Mouse (Mus musculus) neural tube, embryonic 11.5 days (tissue): ENCODE measurements at regions not wholly inside any gene's neighbourhood (a gene's known extent, or its start where the extent isn't known, plus 50 kb on each side); places are given as distances from the start of the nearest gene placed in this dataset.

Experiments
- ATAC-seq: fragments of 200-750 bp; cut with Nextera tagmentation; 2 replicates; pipeline ENCODE4 v1.8.0; 2017; ENCODE audit warnings: moderate number of reproducible peaks, mild to moderate bottlenecking, moderate TSS enrichment, moderate library complexity; ENCODE audit not compliant: insufficient read depth, low FRiP score, low TSS enrichment
- DNase-seq: peaks from one replicate; pipeline ENCODE4 v3.0.0-alpha.2; 2015; ENCODE audit warnings: low spot score
- H3K27ac ChIP-seq: fragments of 300-500 bp; sonication (generic); 2 replicates; pipeline ENCODE4 v1.5.1; 2014; ENCODE audit warnings: low read depth, mild to moderate bottlenecking, low read length
- H3K27me3 ChIP-seq: fragments of 300-500 bp; sonication (generic); 2 replicates; pipeline ENCODE4 v1.6.1; 2014; ENCODE audit warnings: mild to moderate bottlenecking, low read length, mixed read lengths; ENCODE audit not compliant: control insufficient read depth, insufficient read depth
- H3K36me3 ChIP-seq: fragments of 300-500 bp; sonication (generic); 2 replicates; pipeline ENCODE4 v1.6.1; 2014; ENCODE audit warnings: mild to moderate bottlenecking, low read length, moderate library complexity, mixed read lengths; ENCODE audit not compliant: control insufficient read depth, insufficient read depth
- H3K4me1 ChIP-seq: fragments of 300-500 bp; sonication (generic); 2 replicates; pipeline ENCODE4 v1.6.1; 2014; ENCODE audit warnings: low read length, mixed read lengths; ENCODE audit not compliant: control insufficient read depth, insufficient read depth
- H3K4me2 ChIP-seq: fragments of 300-500 bp; sonication (generic); 2 replicates; pipeline ENCODE4 v1.6.1; 2014; ENCODE audit warnings: low read depth, mild to moderate bottlenecking, moderate library complexity
- H3K4me3 ChIP-seq: fragments of 300-500 bp; sonication (generic); 2 replicates; pipeline ENCODE4 v1.5.1; 2014; ENCODE audit warnings: low read depth, low read length
- H3K9ac ChIP-seq: fragments of 300-500 bp; sonication (generic); 2 replicates; pipeline ENCODE4 v1.6.1; 2014; ENCODE audit warnings: mild to moderate bottlenecking, low read length
- H3K9me3 ChIP-seq: fragments of 300-500 bp; sonication (generic); 2 replicates; pipeline ENCODE4 v1.6.1; 2016; ENCODE audit warnings: low read length; ENCODE audit not compliant: control insufficient read depth
- WGBS: fragments of 180-500 bp; shearing (Covaris S2); extraction: QIAGEN DNeasy Blood & Tissue Kit; methylation state at CpG from one replicate; pipeline ENCODE4 v1.1.7; 2014; 5-methylcytosine and 5-hydroxymethylcytosine counted together

- no peak for ATAC-seq
- WGBS, result 86% methylated on average over 2 of the region's 2 CpGs
- no peak for DNase-seq
- H3K27me3 ChIP-seq, result no peaks in the 10 kb centered on the region
- no peak overlapping the region for H3K9ac ChIP-seq
- no peaks in the 10 kb centered on the region for H3K4me1 ChIP-seq
- H3K9me3 ChIP-seq, result no peaks in the 10 kb centered on the region
- H3K36me3 ChIP-seq, result no peaks in the 10 kb centered on the region
- no peak overlapping the region for H3K27ac ChIP-seq
- no peak overlapping the region for H3K4me3 ChIP-seq
- no peak overlapping the region for H3K4me2 ChIP-seq
Measured at GRCm38 (mm10) chr12:28342735-28343134, 209.5 kb downstream of the Dcdc2c start.

- no peak for DNase-seq
- Histone ChIP-seq H3K4me3 (no peak overlapping the region), H3K9ac (no peak overlapping the region), H3K27ac (no peak overlapping the region), H3K9me3 (no peaks in the 10 kb centered on the region), H3K4me1 (no peaks in the 10 kb centered on the region), H3K27me3 (no peaks in the 10 kb centered on the region), H3K4me2 (no peak overlapping the region), H3K36me3 (no peaks in the 10 kb centered on the region)
- no peak for ATAC-seq
- WGBS, result 42% methylated on average over 5 of the region's 5 CpGs
Measured at GRCm38 (mm10) chr12:28332591-28332990, 219.6 kb downstream of the Dcdc2c start.

- WGBS, result 69% methylated on average over 2 of the region's 2 CpGs
- H3K4me3 ChIP-seq, result no peak overlapping the region
- DNase-seq (no peak), ATAC-seq (no peak)
- H3K4me2 ChIP-seq, result no peak overlapping the region
- H3K27me3 ChIP-seq, result no peaks in the 10 kb centered on the region
- no peaks in the 10 kb centered on the region for H3K9me3 ChIP-seq
- H3K4me1 ChIP-seq, result no peaks in the 10 kb centered on the region
- no peaks in the 10 kb centered on the region for H3K36me3 ChIP-seq
- H3K9ac ChIP-seq, result no peak overlapping the region
- H3K27ac ChIP-seq, result no peak overlapping the region
Measured at GRCm38 (mm10) chr12:28331843-28332242, 220.4 kb downstream of the Dcdc2c start.

- Histone ChIP-seq H3K27me3 (no peaks in the 10 kb centered on the region), H3K4me1 (no peaks in the 10 kb centered on the region), H3K36me3 (no peaks in the 10 kb centered on the region), H3K27ac (no peak overlapping the region), H3K9me3 (no peaks in the 10 kb centered on the region), H3K4me2 (no peak overlapping the region), H3K9ac (no peak overlapping the region), H3K4me3 (no peak overlapping the region)
- DNase-seq (no peak), ATAC-seq (no peak)
- 76% methylated on average over 2 of the region's 2 CpGs for WGBS
Measured at GRCm38 (mm10) chr12:28323659-28324058, 228.5 kb downstream of the Dcdc2c start.

GRCm38 (mm10) chr12:28309226-28309625, 243.0 kb downstream of the Dcdc2c start:
- no peak for DNase-seq
- Histone ChIP-seq H3K27ac (no peak overlapping the region), H3K9me3 (no peaks in the 10 kb centered on the region), H3K36me3 (no peaks in the 10 kb centered on the region), H3K4me3 (no peak overlapping the region), H3K27me3 (no peaks in the 10 kb centered on the region), H3K4me2 (no peak overlapping the region), H3K9ac (no peak overlapping the region), H3K4me1 (no peaks in the 10 kb centered on the region)
- WGBS, result 80% methylated on average over 5 of the region's 5 CpGs
- ATAC-seq, result no peak

- H3K27ac ChIP-seq, result no peak overlapping the region
- H3K4me1 ChIP-seq, result no peaks in the 10 kb centered on the region
- no peak overlapping the region for H3K4me2 ChIP-seq
- H3K36me3 ChIP-seq, result no peaks in the 10 kb centered on the region
- H3K27me3 ChIP-seq, result no peaks in the 10 kb centered on the region
- H3K4me3 ChIP-seq, result no peak overlapping the region
- WGBS, result 59% methylated on average over 2 of the region's 2 CpGs
- H3K9me3 ChIP-seq, result no peaks in the 10 kb centered on the region
- H3K9ac ChIP-seq, result no peak overlapping the region
- ATAC-seq (no peak), DNase-seq (no peak)
Measured at GRCm38 (mm10) chr12:28302038-28302581, 250.1 kb downstream of the Dcdc2c start.

- H3K4me1 ChIP-seq, result no peaks in the 10 kb centered on the region
- WGBS, result 84% methylated on average over 5 of the region's 5 CpGs
- H3K4me3 ChIP-seq, result no peak overlapping the region
- no peaks in the 10 kb centered on the region for H3K9me3 ChIP-seq
- DNase-seq (no peak), ATAC-seq (no peak)
- H3K36me3 ChIP-seq, result no peaks in the 10 kb centered on the region
- H3K9ac ChIP-seq, result no peak overlapping the region
- H3K27me3 ChIP-seq, result no peaks in the 10 kb centered on the region
- H3K4me2 ChIP-seq, result no peak overlapping the region
- no peak overlapping the region for H3K27ac ChIP-seq
Measured at GRCm38 (mm10) chr12:28288376-28288896, 263.8 kb downstream of the Dcdc2c start.

GRCm38 (mm10) chr12:28255524-28255923, 296.7 kb downstream of the Dcdc2c start:
- ATAC-seq (no peak), DNase-seq (no peak)
- Histone ChIP-seq H3K27ac (no peak overlapping the region), H3K27me3 (no peaks in the 10 kb centered on the region), H3K36me3 (no peaks in the 10 kb centered on the region), H3K9me3 (no peaks in the 10 kb centered on the region), H3K4me1 (no peaks in the 10 kb centered on the region), H3K9ac (no peak overlapping the region), H3K4me3 (no peak overlapping the region), H3K4me2 (no peak overlapping the region)
- 60% methylated on average over 3 of the region's 3 CpGs for WGBS

GRCm38 (mm10) chr12:28250526-28250925, 301.7 kb downstream of the Dcdc2c start:
- DNase-seq (no peak), ATAC-seq (no peak)
- H3K36me3 ChIP-seq, result no peaks in the 10 kb centered on the region
- no peaks in the 10 kb centered on the region for H3K9me3 ChIP-seq
- no peak overlapping the region for H3K4me2 ChIP-seq
- no peak overlapping the region for H3K27ac ChIP-seq
- H3K9ac ChIP-seq, result no peak overlapping the region
- WGBS, result 74% methylated on average over 1 of the region's 1 CpGs
- no peaks in the 10 kb centered on the region for H3K27me3 ChIP-seq
- no peaks in the 10 kb centered on the region for H3K4me1 ChIP-seq
- H3K4me3 ChIP-seq, result no peak overlapping the region
